Mouse (Mus musculus): Measurements from ENCODE around the gene Adarb2. TPM values are rescaled to one million over a fixed set of nuclear protein-coding genes. Genes with fewer than 3 reads are reported as not detected.
"Not testable (repeated sequence)": the region's sequence is repeated elsewhere in the genome, so short reads cannot be mapped to it uniquely, and the experiment has no call there.

Gene Adarb2
- polyA plus RNA-seq, 1 experiment from 2014 or later = 0.41 TPM

DNA sequence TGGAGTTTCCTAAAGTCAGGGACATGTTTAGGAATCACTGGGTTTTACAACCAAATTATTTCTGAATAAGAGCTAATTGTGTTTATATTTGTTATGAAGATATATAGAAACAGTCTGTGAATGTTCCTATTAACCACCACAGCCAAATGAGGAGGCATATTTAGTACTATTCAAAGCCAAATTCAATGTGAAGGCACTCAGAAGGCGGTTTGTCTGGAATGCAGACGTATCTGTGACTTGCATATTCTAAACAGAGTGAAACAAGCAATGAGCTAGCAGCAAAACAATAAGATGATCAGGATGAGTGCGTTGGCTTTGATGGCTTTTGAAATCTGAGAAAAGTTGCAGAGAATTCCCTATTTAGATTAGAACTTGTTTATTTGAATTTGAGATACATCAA is 387.8 kb downstream of the Adarb2 start:
- no peaks in the 10 kb centered on the region for H3K4me1 ChIP-seq (ENCODE audit: control insufficient read depth, insufficient read depth, low read length)
- H3K27ac ChIP-seq (ENCODE audit: low read depth, low read length) = no peak overlapping the region
- no peak overlapping the region for H3K4me2 ChIP-seq (replicated peaks; ENCODE audit: low read depth, low read length)
- no peaks in the 10 kb centered on the region for H3K27me3 ChIP-seq (ENCODE audit: control insufficient read depth, insufficient read depth, low read length)
- WGBS = 86% methylated on average over 3 of the region's 3 CpGs
- H3K9me3 ChIP-seq (ENCODE audit: control insufficient read depth, low read length) = no peaks in the 10 kb centered on the region
- no peak for ATAC-seq (ENCODE audit: low FRiP score, low TSS enrichment)
- no peaks in the 10 kb centered on the region for H3K36me3 ChIP-seq (ENCODE audit: control insufficient read depth, insufficient read depth, low read length)
- no peak overlapping the region for H3K9ac ChIP-seq (ENCODE audit: low read depth, low read length)
- no peak overlapping the region for H3K4me3 ChIP-seq (ENCODE audit: low read length)

DNA sequence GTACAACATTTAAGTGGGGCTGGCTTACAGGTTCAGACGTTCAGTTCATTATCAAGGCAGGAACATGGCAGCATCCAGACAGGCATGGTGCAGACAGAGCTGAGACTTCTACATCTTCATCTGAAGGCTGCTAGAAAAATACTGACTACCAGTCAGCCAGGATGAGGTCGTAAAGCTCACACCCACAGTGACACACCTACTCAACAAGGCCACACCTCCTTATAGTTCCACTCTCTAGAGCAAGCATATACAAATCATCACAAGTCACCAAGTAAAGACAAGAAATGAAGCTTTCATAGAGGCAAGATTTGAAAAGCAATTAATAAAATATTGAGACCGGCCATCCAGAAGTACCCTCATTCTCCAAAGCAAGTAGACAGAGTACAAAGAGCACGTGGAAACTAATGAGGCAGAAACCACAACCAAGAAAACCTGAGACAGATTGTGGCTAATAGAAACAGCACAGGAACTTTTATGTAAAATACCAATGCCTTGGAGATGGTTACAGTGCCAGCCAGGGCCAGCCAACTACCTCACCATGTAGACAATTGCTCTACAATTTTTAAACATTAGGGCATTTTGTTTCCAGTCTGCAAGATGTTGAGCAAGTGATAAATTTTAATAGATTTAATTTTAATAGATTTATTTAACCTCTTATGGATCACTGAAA is 394.4 kb downstream of the Adarb2 start:
- Histone ChIP-seq H3K4me1 (ENCODE audit: control insufficient read depth, insufficient read depth, low read length) (no peaks in the 10 kb centered on the region), H3K9me3 (ENCODE audit: control insufficient read depth, low read length) (no peaks in the 10 kb centered on the region), H3K4me2 (replicated peaks; ENCODE audit: low read depth, low read length) (no peak overlapping the region), H3K9ac (ENCODE audit: low read depth, low read length) (no peak overlapping the region), H3K27ac (ENCODE audit: low read depth, low read length) (no peak overlapping the region), H3K4me3 (ENCODE audit: low read length) (no peak overlapping the region), H3K36me3 (ENCODE audit: control insufficient read depth, insufficient read depth, low read length) (no peaks in the 10 kb centered on the region), H3K27me3 (ENCODE audit: control insufficient read depth, insufficient read depth, low read length) (no peaks in the 10 kb centered on the region)
- no peak for ATAC-seq (ENCODE audit: low FRiP score, low TSS enrichment)
- 56% methylated on average over 4 of the region's 4 CpGs for WGBS

DNA sequence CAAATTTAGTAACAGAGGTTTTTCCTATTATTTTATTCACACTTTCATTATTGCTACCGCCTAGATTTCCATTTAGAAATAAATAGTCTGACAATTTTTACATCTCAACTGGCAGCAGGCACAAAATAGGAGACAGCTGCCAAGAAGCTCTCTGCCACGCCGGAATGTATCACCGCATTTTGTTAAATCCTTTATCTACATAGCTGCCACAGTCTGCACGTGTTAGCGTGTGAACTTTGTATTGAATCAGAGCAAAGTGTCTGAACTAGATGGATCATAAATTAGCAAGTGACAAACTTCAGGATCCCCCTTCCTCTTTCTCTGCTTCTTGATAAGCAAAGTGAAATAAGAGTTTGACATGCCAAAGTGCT is 395.0 kb downstream of the Adarb2 start:
- 81% methylated on average over 6 of the region's 6 CpGs for WGBS
- Histone ChIP-seq H3K9me3 (ENCODE audit: control insufficient read depth, low read length) (no peaks in the 10 kb centered on the region), H3K9ac (ENCODE audit: low read depth, low read length) (no peak overlapping the region), H3K4me3 (ENCODE audit: low read length) (no peak overlapping the region), H3K27ac (ENCODE audit: low read depth, low read length) (no peak overlapping the region), H3K27me3 (ENCODE audit: control insufficient read depth, insufficient read depth, low read length) (no peaks in the 10 kb centered on the region), H3K4me2 (replicated peaks; ENCODE audit: low read depth, low read length) (no peak overlapping the region), H3K36me3 (ENCODE audit: control insufficient read depth, insufficient read depth, low read length) (no peaks in the 10 kb centered on the region), H3K4me1 (ENCODE audit: control insufficient read depth, insufficient read depth, low read length) (no peaks in the 10 kb centered on the region)
- ATAC-seq (ENCODE audit: low FRiP score, low TSS enrichment) = no peak

- H3K9me3 ChIP-seq (ENCODE audit: control insufficient read depth, low read length) = no peaks in the 10 kb centered on the region
- no peaks in the 10 kb centered on the region for H3K36me3 ChIP-seq (ENCODE audit: control insufficient read depth, insufficient read depth, low read length)
- H3K4me1 ChIP-seq (ENCODE audit: control insufficient read depth, insufficient read depth, low read length) = no peaks in the 10 kb centered on the region
- no peak overlapping the region for H3K9ac ChIP-seq (ENCODE audit: low read depth, low read length)
- H3K4me2 ChIP-seq (replicated peaks; ENCODE audit: low read depth, low read length) = no peak overlapping the region
- no peak overlapping the region for H3K27ac ChIP-seq (ENCODE audit: low read depth, low read length)
- 76% methylated on average over 2 of the region's 2 CpGs for WGBS
- no peak for ATAC-seq (ENCODE audit: low FRiP score, low TSS enrichment)
- no peaks in the 10 kb centered on the region for H3K27me3 ChIP-seq (ENCODE audit: control insufficient read depth, insufficient read depth, low read length)
- H3K4me3 ChIP-seq (ENCODE audit: low read length) = no peak overlapping the region
Observed at GRCm38 (mm10) chr13:8605645-8606044, 403.0 kb downstream of the Adarb2 start.

GRCm38 (mm10) chr13:8608040-8608439 is 405.4 kb downstream of the Adarb2 start:
- H3K27me3 ChIP-seq (ENCODE audit: control insufficient read depth, insufficient read depth, low read length) = no peaks in the 10 kb centered on the region
- H3K36me3 ChIP-seq (ENCODE audit: control insufficient read depth, insufficient read depth, low read length) = no peaks in the 10 kb centered on the region
- WGBS = 67% methylated on average over 12 of the region's 12 CpGs
- ATAC-seq (ENCODE audit: low FRiP score, low TSS enrichment) = no peak
- no peak overlapping the region for H3K9ac ChIP-seq (ENCODE audit: low read depth, low read length)
- H3K4me3 ChIP-seq (ENCODE audit: low read length) = no peak overlapping the region
- H3K27ac ChIP-seq (ENCODE audit: low read depth, low read length) = no peak overlapping the region
- H3K4me1 ChIP-seq (ENCODE audit: control insufficient read depth, insufficient read depth, low read length) = no peaks in the 10 kb centered on the region
- H3K9me3 ChIP-seq (ENCODE audit: control insufficient read depth, low read length) = no peaks in the 10 kb centered on the region
- no peak overlapping the region for H3K4me2 ChIP-seq (replicated peaks; ENCODE audit: low read depth, low read length)

- 92% methylated on average over 6 of the region's 6 CpGs for WGBS
- not testable (repeated sequence) for H3K27ac ChIP-seq (ENCODE audit: low read depth, low read length); H3K4me3 ChIP-seq (ENCODE audit: low read length); H3K9ac ChIP-seq (ENCODE audit: low read depth, low read length); H3K4me2 ChIP-seq (replicated peaks; ENCODE audit: low read depth, low read length); H3K36me3 ChIP-seq (ENCODE audit: control insufficient read depth, insufficient read depth, low read length); H3K9me3 ChIP-seq (ENCODE audit: control insufficient read depth, low read length); ATAC-seq (ENCODE audit: low FRiP score, low TSS enrichment); H3K4me1 ChIP-seq (ENCODE audit: control insufficient read depth, insufficient read depth, low read length); H3K27me3 ChIP-seq (ENCODE audit: control insufficient read depth, insufficient read depth, low read length)
Observed at GRCm38 (mm10) chr13:8608918-8609317, 406.3 kb downstream of the Adarb2 start.

GRCm38 (mm10) chr13:8610956-8611355 is 408.3 kb downstream of the Adarb2 start:
- no peaks in the 10 kb centered on the region for H3K4me1 ChIP-seq (ENCODE audit: control insufficient read depth, insufficient read depth, low read length)
- no peak overlapping the region for H3K4me3 ChIP-seq (ENCODE audit: low read length)
- no peaks in the 10 kb centered on the region for H3K36me3 ChIP-seq (ENCODE audit: control insufficient read depth, insufficient read depth, low read length)
- no peak overlapping the region for H3K4me2 ChIP-seq (replicated peaks; ENCODE audit: low read depth, low read length)
- no peaks in the 10 kb centered on the region for H3K9me3 ChIP-seq (ENCODE audit: control insufficient read depth, low read length)
- H3K9ac ChIP-seq (ENCODE audit: low read depth, low read length) = no peak overlapping the region
- no peak for ATAC-seq (ENCODE audit: low FRiP score, low TSS enrichment)
- 78% methylated on average over 8 of the region's 8 CpGs for WGBS
- H3K27me3 ChIP-seq (ENCODE audit: control insufficient read depth, insufficient read depth, low read length) = no peaks in the 10 kb centered on the region
- H3K27ac ChIP-seq (ENCODE audit: low read depth, low read length) = no peak overlapping the region

GRCm38 (mm10) chr13:8612618-8613391 is 410.1 kb downstream of the Adarb2 start:
- H3K27ac ChIP-seq (ENCODE audit: low read depth, low read length) = no peak overlapping the region
- no peaks in the 10 kb centered on the region for H3K27me3 ChIP-seq (ENCODE audit: control insufficient read depth, insufficient read depth, low read length)
- H3K4me2 ChIP-seq (replicated peaks; ENCODE audit: low read depth, low read length) = no peak overlapping the region
- H3K36me3 ChIP-seq (ENCODE audit: control insufficient read depth, insufficient read depth, low read length) = no peaks in the 10 kb centered on the region
- H3K9me3 ChIP-seq (ENCODE audit: control insufficient read depth, low read length) = no peaks in the 10 kb centered on the region
- WGBS = 49% methylated on average over 14 of the region's 14 CpGs
- ATAC-seq (ENCODE audit: low FRiP score, low TSS enrichment) = 0 out of 2 replicates have a peak, but pooled peaks have one; percentile 57
- no peaks in the 10 kb centered on the region for H3K4me1 ChIP-seq (ENCODE audit: control insufficient read depth, insufficient read depth, low read length)
- H3K4me3 ChIP-seq (ENCODE audit: low read length) = no peak overlapping the region
- no peak overlapping the region for H3K9ac ChIP-seq (ENCODE audit: low read depth, low read length)

DNA sequence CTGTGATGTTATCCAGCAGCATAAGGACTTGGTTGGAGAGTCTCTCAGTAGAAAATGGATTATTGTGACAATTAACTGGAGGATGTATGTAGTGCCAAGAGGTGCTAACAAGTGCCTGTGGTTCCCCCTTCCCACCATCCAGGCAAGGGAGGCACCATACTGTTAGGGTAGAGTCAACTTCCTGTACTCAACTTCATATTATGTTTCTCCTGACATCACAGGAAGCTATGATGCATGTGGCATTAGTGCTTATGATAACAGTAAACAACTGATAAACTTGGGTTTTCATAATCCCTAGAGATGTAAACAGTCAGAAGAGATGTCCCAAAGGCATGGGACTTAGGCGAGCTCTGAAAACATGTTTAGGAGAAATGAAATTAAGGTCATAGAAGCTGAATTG is 414.0 kb downstream of the Adarb2 start:
- 84% methylated on average over 1 of the region's 1 CpGs for WGBS
- no peak overlapping the region for H3K4me2 ChIP-seq (replicated peaks; ENCODE audit: low read depth, low read length)
- H3K36me3 ChIP-seq (ENCODE audit: control insufficient read depth, insufficient read depth, low read length) = no peaks in the 10 kb centered on the region
- H3K9ac ChIP-seq (ENCODE audit: low read depth, low read length) = no peak overlapping the region
- no peak overlapping the region for H3K27ac ChIP-seq (ENCODE audit: low read depth, low read length)
- no peak overlapping the region for H3K4me3 ChIP-seq (ENCODE audit: low read length)
- no peak for ATAC-seq (ENCODE audit: low FRiP score, low TSS enrichment)
- H3K9me3 ChIP-seq (ENCODE audit: control insufficient read depth, low read length) = no peaks in the 10 kb centered on the region
- no peaks in the 10 kb centered on the region for H3K4me1 ChIP-seq (ENCODE audit: control insufficient read depth, insufficient read depth, low read length)
- no peaks in the 10 kb centered on the region for H3K27me3 ChIP-seq (ENCODE audit: control insufficient read depth, insufficient read depth, low read length)

Measured in kidney, embryonic 14.5 days (tissue).